Mouse (Mus musculus): ENCODE data around the gene Agap3. TPM values are rescaled to one million over a fixed set of nuclear protein-coding genes. Genes with fewer than 3 reads are reported as not detected.

The Agap3 gene
- total RNA-seq, 2 experiments from 2014 or later, result 89.1 to 98.9 TPM

Other genes with a start within 250 kb of the Agap3 start
- 10 to 100 TPM; 52.6 to 61.1 TPM for gene Kcnh2, start 100.6 kb upstream of the Agap3 start, total RNA-seq (2021)
- gene Nos3, start 87.4 kb upstream of the Agap3 start, total RNA-seq (2021), result 10 to 100 TPM; 21.8 to 22.6 TPM
- gene Atg9b, start 60.0 kb upstream of the Agap3 start, total RNA-seq (2021), result 1 to 10 TPM in 1 of 2 experiments, under 1 TPM in 1; 0.75 to 1.4 TPM
- 10 to 100 TPM; 87.2 to 90.7 TPM for gene Abcb8, start 58.5 kb upstream of the Agap3 start, total RNA-seq (2021)
- not detected for gene Asic3, start 38.8 kb upstream of the Agap3 start, total RNA-seq (2021)
- gene Cdk5, start 28.6 kb upstream of the Agap3 start, total RNA-seq (2021), result 10 to 100 TPM; 19.3 to 23.0 TPM
- 10 to 100 TPM; 25.5 to 30.3 TPM for gene Slc4a2, start 28.3 kb upstream of the Agap3 start, total RNA-seq (2021)
- gene Fastk, start 6.9 kb upstream of the Agap3 start, total RNA-seq (2021), result 100 to 1,000 TPM; 288 to 330 TPM
- 10 to 100 TPM; 10.7 to 10.8 TPM for gene Tmub1, start 4.3 kb upstream of the Agap3 start, total RNA-seq (2021)
- gene Gbx1, start 75.0 kb downstream of the Agap3 start, total RNA-seq (2021), result not detected
- gene Asb10, start 88.8 kb downstream of the Agap3 start, total RNA-seq (2021), result 10 to 100 TPM; 83.7 to 90.6 TPM
- not detected for gene 4931409K22Rik, start 104.6 kb downstream of the Agap3 start, total RNA-seq (2021)
- gene Abcf2, start 125.3 kb downstream of the Agap3 start, total RNA-seq (2021), result 10 to 100 TPM; 53.5 to 54.9 TPM
- 1 to 10 TPM; 5.8 to 6.9 TPM for gene Chpf2, start 134.6 kb downstream of the Agap3 start, total RNA-seq (2021)
- gene Smarcd3, start 172.2 kb downstream of the Agap3 start, total RNA-seq (2021), result 10 to 100 TPM; 56.5 to 59.8 TPM
- 10 to 100 TPM; 35.4 to 41.2 TPM for gene Nub1, start 233.4 kb downstream of the Agap3 start, total RNA-seq (2021)

All from heart, adult 18-20 months (tissue).